Mouse (Mus musculus) cerebellum, postnatal 10 days (tissue): Measurements from ENCODE around the gene Lrrtm4.

Source experiments
- DNase-seq, 2 experiments: peaks; one replicate each; pipeline ENCODE4 v3.0.0; 2021; ENCODE audit warnings: mixed read lengths in 2 of 2

The Lrrtm4 gene

DNA sequence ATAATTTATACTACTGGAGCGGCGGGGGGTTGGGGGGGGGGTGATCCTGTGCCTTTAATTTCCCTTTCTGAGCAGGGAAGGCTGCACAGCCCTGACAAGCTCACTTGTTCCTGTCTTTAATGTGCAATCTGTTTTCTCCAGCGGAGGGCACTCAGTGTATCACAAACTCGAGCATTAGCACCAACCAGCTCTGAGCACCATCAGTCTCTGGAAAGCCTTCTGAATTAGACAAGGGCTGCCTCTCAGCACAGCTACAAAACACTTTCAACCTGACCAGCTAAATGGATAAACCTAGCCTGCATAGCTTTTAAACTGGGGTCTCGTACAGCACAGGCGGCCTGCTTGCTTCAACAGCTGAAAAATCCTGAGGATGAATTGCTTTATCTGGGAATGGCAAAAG lies at the start of gene Lrrtm4:
TSS of gene Lrrtm4 (plus strand) at position 113 of the 400 bp plus-strand sequence.
- DNase-seq = peak; percentile 71 to 73

- DNase-seq = peak; percentile 27 to 48
These were observed 648 bp downstream of the Lrrtm4 start for GRCm38 (mm10) chr6:80019189-80019860.

GRCm38 (mm10) chr6:80019861-80020230 lies 1.2 kb downstream of the Lrrtm4 start:
- peak; percentile 27 to 42 for DNase-seq

DNA sequence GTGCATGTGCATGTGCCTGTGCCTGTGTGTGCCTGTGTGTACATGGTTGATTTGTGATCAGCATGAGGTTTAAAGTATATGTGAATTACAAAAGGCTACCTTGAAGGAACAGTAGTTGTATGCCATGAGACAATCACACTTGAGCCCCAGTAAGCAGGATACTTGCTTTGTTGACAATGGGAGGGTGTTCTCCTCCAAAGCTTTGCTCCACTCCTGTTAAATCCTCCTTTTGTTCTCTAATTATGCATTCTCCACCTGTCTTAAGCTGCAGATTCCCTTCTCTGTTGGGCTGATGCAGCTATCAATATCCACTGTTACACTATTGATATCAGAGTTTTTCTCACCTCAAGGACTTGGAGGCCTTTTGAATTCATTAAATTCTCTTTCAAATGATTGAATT lies 38.2 kb downstream of the Lrrtm4 start:
- DNase-seq = no peak

DNA sequence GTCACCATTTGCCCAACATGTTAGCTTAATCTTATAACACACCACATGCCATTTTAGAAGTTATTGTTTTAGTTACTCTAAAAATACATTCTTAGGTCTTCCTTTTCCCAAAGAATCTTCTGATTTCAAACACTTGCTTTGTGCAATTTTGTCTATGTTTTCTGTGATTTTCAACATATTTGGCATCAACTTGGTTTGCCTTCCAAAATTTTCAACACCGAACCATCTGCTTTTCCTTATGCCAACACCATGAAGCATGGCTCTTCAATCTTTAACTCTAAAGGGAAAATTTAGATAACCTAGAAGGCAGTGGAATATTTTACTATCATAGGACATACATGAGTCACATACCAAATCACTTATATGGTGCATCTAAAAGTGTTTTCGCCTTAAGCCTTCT lies 59.3 kb downstream of the Lrrtm4 start:
- no peak for DNase-seq

DNA sequence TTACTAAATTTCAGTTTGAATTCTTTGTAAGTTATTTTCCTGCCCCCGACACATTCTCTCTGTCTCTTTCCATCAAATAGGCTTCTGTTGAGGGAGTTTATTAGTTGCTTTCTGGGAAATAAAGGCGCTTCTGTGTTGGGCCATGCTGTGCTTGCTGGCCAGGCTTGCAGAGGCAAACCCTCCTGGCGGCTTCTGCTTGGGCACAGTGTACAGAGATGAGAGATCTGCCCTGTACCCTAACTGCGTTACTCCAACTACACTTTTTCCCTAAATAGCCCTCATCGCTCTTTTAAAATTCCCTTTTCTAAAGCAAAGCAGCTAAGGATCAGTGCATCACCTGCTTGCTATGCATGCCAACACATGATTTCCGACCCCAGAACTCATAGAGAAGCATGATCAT lies 60.6 kb downstream of the Lrrtm4 start:
- peak; percentile 7 to 20 for DNase-seq

- DNase-seq = peak; percentile 15 to 36
These were observed 76.2 kb downstream of the Lrrtm4 start for GRCm38 (mm10) chr6:80094909-80095308.

- peak; percentile 8 to 35 for DNase-seq
These were observed 86.7 kb downstream of the Lrrtm4 start for GRCm38 (mm10) chr6:80105343-80105742.

- DNase-seq = no peak
These were observed 87.2 kb downstream of the Lrrtm4 start for GRCm38 (mm10) chr6:80105843-80106242.

DNA sequence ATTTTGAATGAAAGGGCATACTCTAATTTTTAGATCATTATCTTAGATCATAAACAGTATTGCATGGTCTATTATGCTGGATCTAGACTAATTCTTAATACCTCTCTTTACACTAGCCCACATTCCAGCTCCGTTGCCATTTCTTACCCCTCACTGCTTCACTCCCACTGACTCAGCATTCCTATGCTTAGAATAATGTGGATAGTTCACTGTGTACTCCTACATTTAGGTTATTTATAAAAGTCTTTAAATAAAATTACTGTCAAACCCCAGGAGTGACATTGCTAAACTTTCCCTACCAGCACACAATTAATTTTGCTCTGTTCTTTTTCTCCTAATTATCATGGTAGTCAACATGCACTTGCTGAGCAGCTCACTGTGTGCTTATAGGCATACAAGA lies 107.7 kb downstream of the Lrrtm4 start:
- no peak for DNase-seq

GRCm38 (mm10) chr6:80162585-80162984 lies 143.9 kb downstream of the Lrrtm4 start:
- no peak for DNase-seq

GRCm38 (mm10) chr6:80181916-80182315 lies 163.2 kb downstream of the Lrrtm4 start:
- no peak for DNase-seq

DNA sequence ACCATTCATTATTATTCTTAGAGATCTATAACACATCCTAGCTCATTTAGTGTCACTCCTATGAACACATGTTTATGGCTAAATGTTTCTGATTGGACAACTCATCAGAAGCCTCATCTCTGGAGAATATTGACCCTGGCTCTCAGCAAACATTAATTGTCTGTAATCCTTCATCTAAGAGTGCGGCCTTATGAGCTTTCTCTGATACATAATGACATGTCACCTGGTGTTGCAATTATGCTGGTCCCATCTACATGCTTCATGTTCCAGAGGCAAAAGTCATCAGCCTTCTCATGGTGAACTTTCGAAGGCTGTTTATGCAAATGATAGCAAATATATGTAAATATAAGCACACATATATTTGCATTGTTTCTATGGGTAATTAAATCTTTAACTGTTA lies 163.7 kb downstream of the Lrrtm4 start:
- DNase-seq = no peak

DNA sequence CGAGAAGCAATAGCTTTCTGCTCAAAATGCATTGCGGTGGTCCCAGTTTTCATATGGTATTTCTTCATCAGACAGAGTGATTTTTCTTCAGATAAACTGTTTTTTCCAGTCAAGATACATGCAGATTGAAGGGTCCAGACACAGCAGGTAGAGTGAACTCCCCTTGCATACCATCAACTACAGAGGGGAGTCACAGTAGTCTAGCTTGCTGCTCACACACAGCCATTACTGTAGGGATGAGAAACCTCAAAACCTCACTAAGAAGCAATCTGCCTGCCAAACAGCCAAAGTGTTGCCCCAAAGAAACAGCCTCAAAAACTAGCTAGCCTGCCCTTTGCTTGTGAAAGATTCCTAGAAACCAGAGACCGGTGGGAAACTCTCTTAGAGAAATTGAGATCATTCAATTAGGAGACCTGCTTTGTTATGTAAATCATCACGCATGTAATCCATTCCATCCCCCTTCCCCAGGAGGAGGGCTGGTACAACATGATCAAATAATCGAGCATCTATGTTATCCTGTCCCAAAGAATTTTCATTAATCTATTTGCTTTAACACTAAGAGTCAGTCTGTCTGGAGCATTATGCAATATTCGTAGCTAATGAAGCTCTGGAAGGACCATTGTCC lies 166.9 kb downstream of the Lrrtm4 start:
- no peak for DNase-seq

GRCm38 (mm10) chr6:80186791-80187190 lies 168.1 kb downstream of the Lrrtm4 start:
- DNase-seq = no peak

DNA sequence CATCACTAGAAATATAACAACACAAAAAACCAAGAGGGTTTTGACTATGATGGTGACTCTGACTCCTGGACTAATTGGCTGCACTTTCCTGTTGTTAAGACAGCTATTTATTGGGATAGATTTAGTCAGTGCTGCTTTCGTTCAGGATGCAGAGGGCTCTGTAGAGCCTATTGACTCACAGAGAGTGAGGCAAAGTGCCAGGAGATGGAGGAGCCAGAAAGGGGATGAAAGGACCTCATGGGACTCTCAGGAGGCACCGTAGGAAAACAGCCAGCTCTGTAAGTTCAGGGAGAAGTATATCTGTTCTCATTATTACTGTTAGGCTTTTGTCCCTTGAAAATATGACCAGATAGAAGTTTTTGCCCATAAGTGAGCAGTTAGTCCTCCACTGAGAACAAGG lies 190.8 kb downstream of the Lrrtm4 start:
- peak; percentile 44 to 53 for DNase-seq

DNA sequence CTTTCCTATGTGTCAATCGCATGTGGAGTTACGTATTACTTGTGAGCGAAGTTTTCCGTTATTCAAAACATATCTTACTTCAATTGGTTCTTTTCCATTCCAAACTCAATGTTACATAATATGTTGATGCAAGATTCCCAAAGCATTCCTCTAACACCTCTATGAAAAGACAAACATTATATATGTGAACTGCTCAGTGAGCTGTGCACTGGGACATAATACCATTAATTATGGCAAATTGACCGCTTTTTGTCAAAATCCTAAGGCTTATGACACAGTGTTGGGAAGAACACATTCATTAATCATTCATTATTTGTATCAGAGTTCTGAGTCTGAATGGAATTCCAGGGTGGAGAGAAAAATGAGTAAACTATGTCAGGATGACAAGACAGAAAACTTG lies 191.6 kb downstream of the Lrrtm4 start:
- DNase-seq = no peak

DNA sequence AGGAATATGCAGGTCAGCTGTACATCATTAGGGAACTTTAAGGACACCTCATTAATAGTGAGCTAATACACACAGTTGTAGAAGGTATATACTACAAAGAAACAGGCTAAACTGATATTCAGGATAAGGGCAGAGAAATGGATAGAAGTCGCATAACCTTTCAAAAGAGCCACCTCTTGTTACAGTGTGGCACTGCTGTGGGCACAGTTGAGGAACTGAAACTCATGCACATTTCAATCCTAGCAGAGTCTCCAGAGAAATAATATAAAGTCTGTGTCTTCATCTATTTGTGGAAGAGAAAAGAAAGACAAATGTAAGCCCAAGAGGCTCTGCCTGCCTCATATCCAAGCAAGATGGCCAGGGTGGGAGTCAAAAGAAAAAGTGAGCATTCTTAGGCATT lies 242.9 kb downstream of the Lrrtm4 start:
- no peak for DNase-seq

GRCm38 (mm10) chr6:80263972-80264371 lies 245.3 kb downstream of the Lrrtm4 start:
- no peak for DNase-seq

- no peak for DNase-seq
These were observed 245.9 kb downstream of the Lrrtm4 start for GRCm38 (mm10) chr6:80264584-80264983.

DNA sequence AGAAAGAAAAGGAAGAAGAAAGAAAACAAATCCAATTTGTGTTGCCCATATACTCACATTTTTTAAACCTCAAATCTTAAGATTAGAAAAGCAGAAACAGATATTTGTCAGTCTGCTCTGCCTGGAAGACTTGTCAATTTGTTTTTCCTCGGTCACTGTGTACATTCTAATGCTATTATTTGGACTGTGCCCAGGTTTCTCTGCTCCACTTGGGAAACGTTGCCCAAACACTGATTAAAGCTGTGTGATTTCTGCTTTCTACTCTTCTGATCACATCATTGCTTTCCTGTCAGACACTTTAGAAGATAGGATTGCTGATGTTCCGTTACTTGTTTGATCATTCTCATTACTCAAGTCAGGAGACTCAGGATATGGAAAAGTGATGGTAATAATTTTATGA lies 247.1 kb downstream of the Lrrtm4 start:
- DNase-seq = no peak

- DNase-seq = peak; percentile 19 to 20
These were observed 268.3 kb downstream of the Lrrtm4 start for GRCm38 (mm10) chr6:80286968-80287367.

DNA sequence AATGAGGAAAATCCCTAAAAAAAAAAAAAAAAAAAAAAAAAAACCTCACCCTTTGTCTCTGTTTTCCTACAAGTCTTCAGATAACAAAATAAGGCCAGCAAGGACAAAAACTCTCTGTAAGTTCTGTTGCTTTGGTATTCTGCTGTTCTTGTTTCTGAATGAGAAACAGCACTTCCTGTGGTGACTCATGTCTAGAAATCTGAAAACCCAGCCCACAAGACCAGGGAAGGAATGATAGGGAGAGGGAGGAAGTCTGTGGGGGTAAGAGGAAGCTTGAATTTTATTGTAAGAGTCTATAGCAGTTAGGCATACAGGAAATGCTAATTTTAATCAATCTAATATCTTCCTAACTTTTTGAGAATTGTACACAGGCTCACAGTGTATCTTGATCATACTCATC lies 283.2 kb downstream of the Lrrtm4 start:
- no peak for DNase-seq

DNA sequence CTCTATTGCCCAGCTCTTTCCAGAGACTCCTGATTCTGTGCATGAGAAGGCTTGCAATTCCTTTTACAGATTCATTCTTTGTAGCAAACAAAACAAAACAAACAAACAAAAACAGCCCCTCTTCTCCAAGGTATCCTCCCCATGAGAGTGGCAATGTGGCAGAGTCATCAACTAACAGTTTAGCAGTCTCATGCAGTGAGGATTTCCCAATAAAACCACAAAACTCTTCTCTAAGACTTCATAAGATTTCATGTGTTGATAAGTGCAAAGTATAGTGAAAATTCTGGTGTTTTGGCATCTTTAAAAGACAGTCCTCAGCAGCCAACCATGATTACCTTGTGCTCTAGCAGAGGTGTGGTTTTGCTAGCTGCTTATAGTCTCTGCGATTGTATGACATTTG lies 284.9 kb downstream of the Lrrtm4 start:
- no peak for DNase-seq

GRCm38 (mm10) chr6:80328391-80328790 lies 309.7 kb downstream of the Lrrtm4 start:
- DNase-seq = no peak
